In the genomic region with DNA sequence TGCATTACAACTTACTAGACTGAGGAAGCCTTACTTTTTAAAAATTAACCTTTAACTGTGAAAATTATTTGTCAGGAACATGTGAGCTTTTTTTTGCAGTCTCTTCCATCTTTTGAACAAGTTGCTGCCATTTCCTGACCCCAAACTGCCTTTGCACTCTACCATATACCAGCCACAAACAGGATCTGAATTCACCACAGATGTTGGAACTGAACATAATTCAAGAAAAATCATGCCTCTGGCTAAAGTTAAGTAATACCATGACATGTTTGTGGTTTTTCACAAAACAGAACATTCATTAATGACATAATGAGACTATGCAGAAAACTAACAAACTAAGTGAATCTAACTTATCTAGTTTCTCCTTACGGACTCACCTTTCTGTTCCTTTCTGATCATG, we compare ENCODE assay signal across 22 mouse cellular contexts.
DNase-seq lines count a peak whose midpoint lies in the region; ATAC-seq lines count a peak whose summit lies in the region.
"Had no signal": no experiment of that assay in that cellular context is flagged by ENCODE, and none has a peak within 500 bp of the region (broad histone marks: within the 10 kb centered on the region; RNA-seq: fewer than 3 reads in every experiment).

No protein-coding gene starts in this region.

- intact Hi-C loops in heart, postnatal 25 days (cut with DNase I): no loop called here

- H3K27ac ChIP-seq in forebrain, embryonic 10.5 days: no peak overlapping the region
- H3K27ac ChIP-seq: embryonic facial prominence, embryonic 13.5 days; embryonic facial prominence, embryonic 15.5 days; forebrain, embryonic 13.5 days; forebrain, embryonic 15.5 days had no signal

- H3K36me3 ChIP-seq in forebrain, embryonic 10.5 days (replicated peaks): no peaks in the 10 kb centered on the region
- H3K36me3 ChIP-seq: embryonic facial prominence, embryonic 13.5 days; embryonic facial prominence, embryonic 15.5 days; forebrain, embryonic 15.5 days had no signal

- H3K4me1 ChIP-seq in forebrain, embryonic 10.5 days: peaks cover 7% of the 10 kb centered on the region
- H3K4me1 ChIP-seq: forebrain, embryonic 13.5 days; forebrain, embryonic 15.5 days had no signal

- WGBS in forebrain, embryonic 10.5 days: 89% methylated on average over 1 of the region's 1 CpGs

- no peak overlapping the region for H3K4me3 ChIP-seq in forebrain, embryonic 10.5 days
- H3K4me3 ChIP-seq: embryonic facial prominence, embryonic 13.5 days; embryonic facial prominence, embryonic 15.5 days; erythroblast, embryonic 14.5 days; forebrain, embryonic 13.5 days; forebrain, embryonic 15.5 days had no signal

- no peaks in the 10 kb centered on the region for H3K27me3 ChIP-seq in forebrain, embryonic 10.5 days (ENCODE audit: poor library complexity, severe bottlenecking)
- H3K27me3 ChIP-seq: embryonic facial prominence, embryonic 13.5 days; embryonic facial prominence, embryonic 15.5 days; forebrain, embryonic 13.5 days; forebrain, embryonic 15.5 days had no signal

- DNase-seq in 3T3-L1 (ENCODE audit: low read depth, low spot score) (peak; percentile 50), 416B (ENCODE audit: low read depth) (peak; percentile 9)
- no peak for DNase-seq in heart, postnatal 25 days (ENCODE audit: low spot score)
- no peak for DNase-seq in adrenal gland, adult 8-10 months
- DNase-seq in forebrain, embryonic 10.5 days (ENCODE audit: extremely low spot score, low spot score): no peak
- DNase-seq: adrenal gland, adult 2 months; adrenal gland, postnatal 14 days; adrenal gland, postnatal 36 days; cerebellum, adult 11-12 months; cerebellum, adult 2 months; cerebellum, adult 9-10 months; cerebellum, postnatal 10 days; cerebellum, postnatal 25 days; embryo, embryonic 11 days; forebrain, postnatal 0 days had no signal

- ATAC-seq in granulocyte monocyte progenitor cell, adult 5-6 weeks (replicated peaks; ENCODE audit: poor library complexity, severe bottlenecking): peak; percentile 48
- ATAC-seq in megakaryocyte progenitor cell, adult 5-6 weeks (replicated peaks; ENCODE audit: poor library complexity): peak; percentile 58
- ATAC-seq: forebrain, embryonic 13.5 days; forebrain, embryonic 15.5 days; forebrain, postnatal 0 days had no signal

- no peaks in the 10 kb centered on the region for H3K9me3 ChIP-seq in forebrain, embryonic 10.5 days
- H3K9me3 ChIP-seq: embryonic facial prominence, embryonic 13.5 days; embryonic facial prominence, embryonic 15.5 days; forebrain, embryonic 13.5 days; forebrain, embryonic 15.5 days had no signal

Comparison
In these comparisons a context has a peak if more than half of its experiments do, and no peak if none do; other contexts are left out.
1. DNase-seq: peak in 3T3-L1 (single experiment) and 416B (single experiment); none in heart, postnatal 25 days (single experiment), adrenal gland, adult 8-10 months (single experiment) and forebrain, embryonic 10.5 days (single experiment).